Mouse (Mus musculus) limb, embryonic 10.5 days (tissue): ENCODE data around the gene Gm20479. TPM values are rescaled to one million over a fixed set of nuclear protein-coding genes. Genes with fewer than 3 reads are reported as not detected.

Experiments used
- DNase-seq: peaks from one replicate; pipeline ENCODE4 v3.0.0-alpha.2; 2017; ENCODE audit warnings: low spot score
- H3K27ac ChIP-seq: fragments of 300-500 bp; sonication (generic); 2 replicates; pipeline ENCODE4 v1.5.1; 2016; ENCODE audit warnings: mild to moderate bottlenecking
- H3K27me3 ChIP-seq: fragments of 300-500 bp; sonication (generic); 2 replicates; pipeline ENCODE4 v1.6.1; 2016; ENCODE audit warnings: low read depth, mild to moderate bottlenecking; ENCODE audit not compliant: poor library complexity, severe bottlenecking
- H3K36me3 ChIP-seq: fragments of 300-500 bp; sonication (generic); 2 replicates; pipeline ENCODE4 v1.6.1; 2016; ENCODE audit warnings: mild to moderate bottlenecking, moderate library complexity
- H3K4me1 ChIP-seq: fragments of 300-500 bp; sonication (generic); 2 replicates; pipeline ENCODE4 v1.6.1; 2016
- H3K4me3 ChIP-seq: fragments of 300-500 bp; sonication (generic); 2 replicates; pipeline ENCODE4 v1.5.1; 2016; ENCODE audit warnings: mild to moderate bottlenecking, moderate library complexity
- H3K9me3 ChIP-seq: fragments of 300-500 bp; sonication (generic); replicated peaks from 2 replicates; pipeline ENCODE4 v1.6.1; 2016; ENCODE audit warnings: mild to moderate bottlenecking
- WGBS: fragments of 180-500 bp; shearing (Covaris S2); methylation state at CpG from one replicate; pipeline ENCODE4 v1.1.7; 2016; 5-methylcytosine and 5-hydroxymethylcytosine counted together
- polyA plus RNA-seq: library from polyadenylated mRNA; unstranded; fragments of >200 nt; fragmentation: Nextera tagmentation; extraction: Ambion mirVana; gene quantifications from 2 replicates; pipeline ENCODE4 v1.2.1, GENCODE M21; 2016

Gm20479 gene
- polyA plus RNA-seq = not detected in 2 replicates

DNA sequence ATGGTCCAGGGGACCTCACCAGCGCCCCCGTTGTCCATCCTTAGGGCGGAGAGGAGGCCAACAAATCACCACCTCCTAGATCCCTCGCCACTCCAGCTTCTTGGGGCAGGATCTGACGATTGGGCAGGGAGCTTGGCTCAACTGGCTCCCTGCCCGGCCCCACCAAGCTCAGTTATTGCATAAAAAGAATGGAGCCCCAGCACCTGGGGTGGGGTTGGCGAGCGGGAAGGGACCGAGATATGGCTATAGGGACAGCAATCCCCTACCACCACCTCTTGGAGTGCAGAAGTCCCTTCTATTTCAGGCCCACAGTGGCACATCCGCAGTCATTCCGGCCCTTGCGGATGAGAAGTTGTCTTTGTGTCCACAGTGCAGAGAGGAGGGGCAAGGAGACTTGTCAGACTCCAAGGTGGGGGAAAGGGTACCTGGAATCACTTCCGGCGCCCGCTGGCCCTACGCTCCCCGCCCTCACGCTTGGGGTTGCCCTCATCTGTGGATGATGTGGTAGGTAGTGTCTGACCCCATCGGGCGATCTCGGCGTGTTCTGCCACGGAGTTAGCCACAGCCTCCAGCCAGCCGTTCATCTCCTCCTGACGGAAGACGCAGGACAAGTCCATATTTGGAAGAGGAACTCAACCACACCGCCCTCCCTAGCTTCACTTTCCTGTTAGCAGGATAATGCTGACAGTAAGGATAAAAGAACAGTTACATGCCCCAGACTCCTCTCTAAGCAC lies at the start of gene Gm20479:
Gene Gm20479, minus strand, starts transcription at position 559 of the 734 bp plus-strand sequence.
- peak within 1 kb of the TSS; percentile 67 for H3K4me3 ChIP-seq
- peaks cover 41% of the 10 kb centered on the region for H3K4me1 ChIP-seq
- H3K27me3 ChIP-seq = peaks cover 49% of the 10 kb centered on the region
- peak; percentile 48 for DNase-seq
- H3K27ac ChIP-seq = peak within 1 kb of the TSS; percentile 56
- peaks cover 4% of the 10 kb centered on the region; the same call in 1 of the 2 replicates for H3K36me3 ChIP-seq
- WGBS = 3% methylated on average over 27 of the region's 27 CpGs
- H3K9me3 ChIP-seq = no peaks in the 10 kb centered on the region

DNA sequence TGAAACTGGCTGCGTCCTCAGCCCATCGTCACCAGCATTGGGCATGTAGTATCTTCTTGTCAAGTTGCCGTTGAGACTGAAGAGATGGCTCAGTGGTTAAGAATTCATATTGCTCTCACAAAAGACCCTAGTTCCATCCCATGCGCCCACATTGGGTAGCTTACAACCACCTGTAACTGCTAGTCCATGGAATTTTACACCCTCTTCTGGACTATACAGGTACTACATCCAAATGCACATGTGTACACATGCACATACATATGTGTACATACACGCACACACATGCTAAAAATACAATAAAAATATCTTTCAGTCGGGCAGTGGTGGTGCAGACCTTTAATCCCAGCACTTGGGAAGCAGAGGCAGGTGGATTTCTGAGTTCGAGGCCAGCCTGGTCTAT lies 49.3 kb upstream of the Gm20479 start:
- Histone ChIP-seq H3K9me3 (no peaks in the 10 kb centered on the region), H3K27me3 (peaks cover 95% of the 10 kb centered on the region), H3K4me1 (peaks cover 23% of the 10 kb centered on the region), H3K36me3 (no peaks in the 10 kb centered on the region), H3K4me3 (no peak overlapping the region), H3K27ac (no peak overlapping the region)
- DNase-seq = no peak
- 82% methylated on average over 7 of the region's 7 CpGs for WGBS

DNA sequence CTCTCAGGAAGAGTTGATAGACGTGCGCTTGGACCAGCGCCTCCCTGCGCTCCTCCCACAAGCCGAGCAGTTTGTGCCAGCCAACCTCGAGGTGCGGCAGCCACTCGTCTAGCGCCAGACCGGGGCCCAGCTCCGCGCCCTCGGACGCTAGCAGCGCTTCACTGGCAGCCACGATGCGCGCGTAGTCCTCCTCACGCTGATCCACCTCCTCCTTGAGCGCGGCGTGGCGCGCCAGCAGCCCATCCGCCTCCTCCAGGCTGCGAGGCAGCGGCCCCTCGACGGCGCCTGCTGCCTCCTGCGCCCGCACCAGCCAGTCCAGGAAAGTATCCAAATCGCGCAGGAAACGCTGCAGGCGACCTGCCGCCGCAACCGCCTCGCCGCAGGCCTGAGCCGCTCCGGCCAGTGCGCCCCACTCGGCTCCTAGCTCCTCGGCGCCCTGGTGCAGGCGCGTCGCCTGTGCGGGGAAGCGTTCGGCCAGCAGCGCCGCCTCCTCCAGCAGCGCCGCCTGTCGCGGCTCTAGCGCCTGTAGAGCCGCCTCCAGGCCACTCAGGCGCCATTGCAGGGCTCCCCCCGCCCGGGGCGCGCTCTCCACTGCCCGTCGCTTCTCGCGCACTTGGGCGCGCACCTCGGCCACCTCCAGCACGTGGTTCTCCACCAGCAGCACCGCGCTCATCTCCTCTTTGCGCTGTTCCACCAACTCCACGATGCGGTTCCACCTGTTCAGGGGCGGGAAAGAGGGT lies 47.2 kb upstream of the Gm20479 start:
- WGBS = 7% methylated on average over 81 of the region's 81 CpGs
- Histone ChIP-seq H3K4me3 (peak overlapping the region; percentile 27), H3K4me1 (peaks cover 23% of the 10 kb centered on the region), H3K27ac (no peak overlapping the region), H3K27me3 (peaks cover 98% of the 10 kb centered on the region), H3K9me3 (no peaks in the 10 kb centered on the region), H3K36me3 (no peaks in the 10 kb centered on the region)
- DNase-seq = peak; percentile 37

DNA sequence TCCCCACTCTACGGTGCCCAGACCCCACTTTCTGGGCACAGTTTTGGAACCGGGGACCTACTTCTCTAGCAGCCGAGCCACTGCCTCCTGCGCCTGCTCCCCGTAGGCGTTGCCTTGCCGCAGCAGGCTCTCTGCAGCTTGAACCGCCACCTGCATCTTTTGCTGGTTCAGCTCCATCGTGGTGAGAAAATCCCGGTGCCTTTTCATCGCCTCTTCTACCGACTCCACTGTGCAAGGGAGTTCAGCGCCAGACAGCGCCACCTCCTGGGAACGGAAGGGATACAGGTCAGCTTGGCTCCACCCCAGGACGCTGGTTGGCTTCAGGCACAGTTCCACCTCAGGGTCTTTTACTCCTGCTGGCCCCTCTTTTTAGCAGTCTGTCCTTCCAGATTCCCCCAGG lies 45.5 kb upstream of the Gm20479 start:
- Histone ChIP-seq H3K27ac (no peak overlapping the region), H3K27me3 (peaks cover 96% of the 10 kb centered on the region), H3K4me1 (peaks cover 8% of the 10 kb centered on the region), H3K9me3 (no peaks in the 10 kb centered on the region), H3K4me3 (no peak overlapping the region), H3K36me3 (no peaks in the 10 kb centered on the region)
- peak; percentile 68 for DNase-seq
- 13% methylated on average over 16 of the region's 16 CpGs for WGBS

DNA sequence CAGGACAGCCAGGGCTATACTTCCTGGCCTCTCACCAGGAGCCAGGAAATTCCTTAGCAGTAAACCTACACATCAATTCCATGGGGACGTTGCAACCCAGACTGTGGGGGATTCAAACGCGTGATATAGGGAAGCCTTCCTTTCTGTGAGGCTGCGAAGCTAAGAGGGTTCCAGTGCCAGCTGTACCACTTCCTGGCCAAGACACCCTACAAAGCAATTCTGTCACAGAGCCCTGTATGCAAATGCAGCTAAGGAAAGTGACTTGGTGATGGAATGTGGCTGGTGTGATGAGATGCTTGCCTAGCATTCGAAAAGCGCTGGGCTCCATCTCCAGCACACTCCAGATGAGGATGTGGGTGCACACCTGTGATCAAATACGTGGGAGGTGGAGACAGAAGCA lies 43.3 kb upstream of the Gm20479 start:
- Histone ChIP-seq H3K27ac (no peak overlapping the region), H3K36me3 (no peaks in the 10 kb centered on the region), H3K9me3 (no peaks in the 10 kb centered on the region), H3K27me3 (peaks cover 96% of the 10 kb centered on the region), H3K4me3 (no peak overlapping the region), H3K4me1 (peaks cover 15% of the 10 kb centered on the region)
- 86% methylated on average over 7 of the region's 7 CpGs for WGBS
- DNase-seq = no peak

DNA sequence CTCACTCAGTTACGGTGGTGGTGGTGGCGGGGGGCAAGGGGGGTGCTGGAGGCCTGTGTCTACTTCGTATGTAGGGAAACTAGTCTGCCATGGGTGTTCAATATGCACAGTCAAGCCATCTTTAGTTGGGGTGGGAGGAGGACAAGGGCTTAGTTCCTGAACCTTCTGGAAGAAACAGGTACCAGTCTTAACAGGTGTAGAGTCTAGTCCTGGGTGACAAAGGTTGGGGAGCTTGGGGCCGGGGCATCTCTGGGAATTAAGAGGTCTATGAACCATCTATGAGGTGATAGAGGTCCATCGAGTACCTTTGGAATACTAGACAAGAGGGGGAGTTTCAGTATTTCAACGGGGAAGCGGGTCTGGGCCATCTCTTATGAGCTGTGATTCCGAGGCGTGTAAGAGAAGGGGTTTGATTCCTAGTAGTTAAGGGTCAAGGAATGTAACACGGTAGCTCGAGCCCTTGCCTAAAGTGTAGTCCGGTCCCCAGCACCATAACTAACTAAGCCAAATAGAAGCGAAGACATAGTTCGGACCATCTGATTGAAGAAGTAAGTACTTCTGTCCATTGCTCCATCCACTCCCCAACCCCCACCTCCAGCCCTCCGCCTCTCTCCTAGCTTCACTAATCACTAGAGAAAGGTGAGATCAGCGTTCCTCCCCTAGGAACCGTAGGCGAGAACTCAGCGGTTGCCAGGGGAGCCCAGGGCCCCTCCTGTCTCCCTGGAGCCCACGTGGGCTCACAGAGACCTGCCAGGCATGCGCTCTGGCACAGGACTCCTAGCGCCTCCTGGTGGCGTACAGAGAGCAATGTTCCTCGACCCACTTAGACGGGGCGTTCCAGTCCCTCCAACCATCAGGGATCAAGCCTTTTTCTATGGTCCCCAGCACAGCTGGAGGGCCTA lies 40.1 kb upstream of the Gm20479 start:
- no peak overlapping the region for H3K27ac ChIP-seq
- H3K36me3 ChIP-seq = no peaks in the 10 kb centered on the region
- no peaks in the 10 kb centered on the region for H3K9me3 ChIP-seq
- peaks cover 96% of the 10 kb centered on the region for H3K27me3 ChIP-seq
- 18% methylated on average over 26 of the region's 26 CpGs for WGBS
- H3K4me1 ChIP-seq = peaks cover 9% of the 10 kb centered on the region
- DNase-seq = peak; percentile 75
- peak overlapping the region; percentile 57; the same call in 1 of the 2 replicates for H3K4me3 ChIP-seq

DNA sequence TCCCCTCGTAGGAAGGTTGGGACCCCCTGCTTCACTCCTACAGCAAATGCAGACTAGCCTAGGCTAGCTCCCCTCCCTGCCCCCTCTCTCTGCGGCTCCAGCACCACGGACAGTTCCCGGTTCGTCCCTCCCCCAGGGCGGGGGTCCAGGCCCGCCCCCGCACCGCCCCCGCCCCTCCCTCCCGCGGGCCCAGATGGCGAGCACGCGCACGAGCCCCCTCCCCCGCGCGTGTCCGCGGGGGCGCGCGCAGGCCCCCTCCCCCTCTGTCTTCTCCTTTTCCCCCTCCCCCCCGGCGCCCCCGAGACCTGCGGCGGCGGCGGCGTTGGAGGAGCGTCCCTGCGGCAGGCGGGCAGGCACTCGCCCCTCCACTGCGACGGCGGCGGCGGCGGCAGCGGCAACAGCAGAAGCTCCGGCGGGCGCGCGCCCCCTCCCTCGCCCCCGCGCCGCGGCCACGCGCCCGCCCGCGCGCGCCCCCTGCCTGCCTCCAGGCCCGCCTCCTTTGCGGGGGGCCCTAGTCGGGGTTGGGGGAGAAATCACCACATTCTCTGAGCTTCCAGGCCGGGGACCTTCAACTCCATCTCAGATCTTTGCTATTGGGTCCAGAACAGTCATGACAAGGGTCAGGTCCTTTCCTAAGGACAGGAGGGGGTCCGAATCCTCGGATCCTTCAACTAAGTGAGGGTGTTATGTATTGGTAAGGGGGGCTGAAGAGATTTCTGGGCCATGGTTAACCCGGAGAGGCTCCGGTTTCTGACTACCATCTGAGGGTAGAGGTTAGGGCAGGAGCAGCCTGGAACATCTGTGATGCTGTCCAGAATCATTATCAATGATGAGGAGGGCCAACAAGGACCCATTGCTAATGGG lies 39.2 kb upstream of the Gm20479 start:
- Histone ChIP-seq H3K27me3 (peaks cover 96% of the 10 kb centered on the region), H3K4me1 (peaks cover 9% of the 10 kb centered on the region), H3K27ac (no peak overlapping the region), H3K36me3 (no peaks in the 10 kb centered on the region), H3K9me3 (no peaks in the 10 kb centered on the region), H3K4me3 (peak overlapping the region; percentile 57)
- peak; percentile 77 for DNase-seq
- 4% methylated on average over 51 of the region's 68 CpGs for WGBS

DNA sequence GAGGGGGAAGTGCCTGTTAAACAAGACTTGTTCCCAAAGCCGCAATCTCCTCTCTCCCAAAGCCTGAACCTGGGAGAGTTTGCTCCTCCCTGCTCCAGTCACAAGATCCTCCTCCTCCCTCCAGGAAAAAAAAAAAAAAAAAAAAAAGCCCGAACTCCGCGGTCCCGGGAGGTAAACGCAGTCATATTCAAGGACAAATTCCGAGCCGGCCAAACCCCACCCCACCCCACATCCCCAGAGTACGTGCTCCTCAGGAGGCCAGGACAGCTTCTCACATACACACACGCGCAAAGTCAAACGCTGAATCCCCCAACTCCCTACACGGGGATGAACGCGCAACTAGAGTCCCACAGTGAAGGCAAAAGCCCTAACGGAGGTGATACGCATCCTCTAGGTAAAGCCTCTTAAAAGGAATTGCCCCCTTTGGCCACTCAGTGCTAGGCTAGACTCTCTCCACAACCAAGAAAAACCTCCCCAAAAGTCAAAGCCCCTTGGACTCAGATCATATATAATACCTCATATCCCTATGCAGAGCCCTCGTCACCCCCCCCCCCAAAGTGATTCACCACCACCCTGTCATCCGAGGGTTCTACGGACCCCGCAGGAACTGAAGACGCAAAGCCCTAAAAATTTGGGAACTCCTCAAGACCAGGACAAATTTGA lies 38.4 kb upstream of the Gm20479 start:
- DNase-seq = no peak
- Histone ChIP-seq H3K27me3 (peaks cover 96% of the 10 kb centered on the region), H3K27ac (no peak overlapping the region), H3K4me1 (peaks cover 9% of the 10 kb centered on the region), H3K9me3 (no peaks in the 10 kb centered on the region), H3K36me3 (no peaks in the 10 kb centered on the region), H3K4me3 (peak overlapping the region; percentile 57)
- 3% methylated on average over 22 of the region's 22 CpGs for WGBS

DNA sequence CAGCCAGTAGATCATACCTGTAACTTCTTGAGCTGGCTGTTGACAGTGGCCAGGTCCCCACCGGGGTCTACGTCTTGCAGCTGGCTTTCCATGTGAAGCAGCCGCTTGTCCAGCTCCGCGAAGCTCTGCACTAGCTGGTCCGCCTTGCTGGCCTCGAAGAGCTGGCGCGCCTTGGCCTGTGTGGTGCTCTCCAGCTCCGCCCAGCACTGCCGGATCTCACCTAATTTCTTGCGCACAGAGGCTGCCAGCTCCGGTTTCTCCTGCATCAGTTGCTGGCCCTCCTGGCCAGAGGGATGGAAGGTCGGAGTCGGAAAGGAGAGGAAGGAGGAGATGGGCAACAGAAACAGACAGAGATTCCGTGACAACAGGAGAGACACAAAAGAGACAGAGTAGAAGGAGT lies 34.2 kb upstream of the Gm20479 start:
- Histone ChIP-seq H3K4me1 (peaks cover 4% of the 10 kb centered on the region), H3K4me3 (no peak overlapping the region), H3K9me3 (no peaks in the 10 kb centered on the region), H3K27ac (no peak overlapping the region), H3K27me3 (peaks cover 63% of the 10 kb centered on the region), H3K36me3 (no peaks in the 10 kb centered on the region)
- no peak for DNase-seq
- 36% methylated on average over 16 of the region's 16 CpGs for WGBS

DNA sequence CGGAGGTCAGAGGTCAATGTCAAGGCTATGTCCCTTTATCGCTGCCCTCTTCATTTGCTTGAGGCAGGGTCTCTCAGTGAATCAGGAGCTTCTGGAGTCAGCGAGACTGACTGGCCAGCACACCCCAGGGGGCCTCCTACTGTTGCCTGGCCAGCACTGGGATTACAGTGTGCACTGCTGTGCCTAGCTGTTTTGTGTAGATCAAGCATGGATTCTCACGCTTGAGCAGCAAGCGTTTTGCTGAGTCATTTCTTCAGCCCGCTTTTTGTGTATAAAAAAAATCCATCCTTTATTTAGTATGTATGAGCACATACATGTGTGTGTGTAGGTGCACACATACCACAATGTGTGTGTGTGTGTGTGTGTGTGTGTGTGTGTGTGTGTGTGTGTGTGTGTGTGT lies 32.0 kb upstream of the Gm20479 start:
- no peak overlapping the region for H3K27ac ChIP-seq
- H3K36me3 ChIP-seq = no peaks in the 10 kb centered on the region
- no peaks in the 10 kb centered on the region for H3K9me3 ChIP-seq
- peaks cover 42% of the 10 kb centered on the region for H3K27me3 ChIP-seq
- H3K4me1 ChIP-seq = no peaks in the 10 kb centered on the region
- WGBS = 82% methylated on average over 6 of the region's 6 CpGs
- no peak overlapping the region for H3K4me3 ChIP-seq
- DNase-seq = no peak

DNA sequence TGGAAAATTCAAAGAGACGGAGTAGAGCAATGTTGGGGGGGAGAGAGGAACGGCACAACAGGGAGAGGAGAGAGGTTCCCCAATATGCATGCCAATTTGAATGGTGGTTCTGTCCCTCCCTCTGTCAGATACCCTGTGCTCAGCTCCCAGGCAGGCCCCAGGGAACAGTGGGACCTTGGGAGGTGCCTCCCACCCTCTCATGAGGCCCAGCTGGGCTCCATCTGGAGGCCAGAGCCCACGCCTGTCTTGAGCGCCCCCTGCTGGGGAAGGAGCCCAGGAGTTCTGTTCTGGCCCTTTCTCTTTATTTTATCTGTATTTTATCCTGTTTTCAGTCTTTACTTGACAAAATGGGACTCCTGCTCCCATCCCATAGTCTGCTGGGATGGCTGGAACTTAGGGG lies 27.5 kb upstream of the Gm20479 start:
- Histone ChIP-seq H3K27ac (no peak overlapping the region), H3K27me3 (0 out of 2 replicates have a peak, but pooled peaks cover 13% of the 10 kb centered on the region), H3K4me1 (no peaks in the 10 kb centered on the region), H3K4me3 (no peak overlapping the region), H3K9me3 (no peaks in the 10 kb centered on the region), H3K36me3 (no peaks in the 10 kb centered on the region)
- WGBS = 37% methylated on average over 4 of the region's 4 CpGs
- DNase-seq = peak; percentile 86
